8 mouse cellular contexts compared by ENCODE assay signal in the genomic region with DNA sequence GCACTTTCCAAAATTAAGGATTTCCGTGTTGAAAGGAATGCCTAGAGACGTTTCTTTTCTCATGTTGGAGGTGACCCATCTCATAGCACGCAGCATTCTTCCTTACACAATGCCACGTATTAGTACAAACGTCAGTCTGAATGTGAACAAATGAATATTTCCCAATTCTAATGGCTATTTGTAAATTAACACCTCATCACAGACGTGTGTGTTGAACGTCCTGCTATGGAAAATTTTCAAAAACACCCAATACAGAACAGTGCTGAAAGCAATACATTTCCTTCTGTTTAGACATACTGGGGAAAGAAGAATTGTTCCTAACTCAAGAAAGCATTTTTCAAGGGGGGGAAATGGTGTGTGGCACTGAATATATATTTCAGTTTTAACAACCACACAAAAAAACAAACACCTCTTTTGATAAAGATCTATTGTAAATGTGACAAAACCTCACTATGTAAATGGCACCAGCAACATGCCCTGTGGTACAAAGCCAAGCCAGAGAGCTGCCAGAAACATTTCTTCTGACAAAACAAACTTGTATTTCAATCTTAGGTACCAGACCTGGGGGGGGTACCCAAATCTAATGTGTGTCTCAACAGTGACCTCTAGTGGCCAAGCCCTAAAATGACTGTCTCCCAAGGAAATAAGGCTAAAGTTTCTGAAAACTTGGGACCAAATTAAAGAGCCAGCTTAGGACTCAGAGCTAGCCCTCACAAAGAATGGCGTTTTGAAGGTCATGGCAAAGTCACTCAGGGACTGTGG. TPM values are rescaled to one million over a fixed set of nuclear protein-coding genes. Genes with fewer than 3 reads are reported as not detected.
DNase-seq lines count a peak whose midpoint lies in the region; ATAC-seq lines count a peak whose summit lies in the region.

No protein-coding gene starts in this region.

- no peak for ATAC-seq in neural tube, embryonic 15.5 days (ENCODE audit: low FRiP score)
- peak; percentile 53 for ATAC-seq in activated CD4-positive, CD25-positive, alpha-beta regulatory T cell, adult 4 months
- 0 out of 4 replicates have a peak, but pooled peaks have one; percentile 47 for ATAC-seq in hematopoietic stem cell, adult 5-6 weeks (replicated peaks in 1 of 2; ENCODE audit: insufficient read depth in 1 of 2, low FRiP score in 2 of 2, low TSS enrichment in 1 of 2, low read depth in 1 of 2, poor library complexity in 2 of 2, severe bottlenecking in 2 of 2)
- peak; percentile 64; the same call in 1 of the 2 replicates for ATAC-seq in midbrain, embryonic 14.5 days (ENCODE audit: low FRiP score, low TSS enrichment)

- peak; percentile 48 for DNase-seq in neural tube, embryonic 10.5 days (ENCODE audit: extremely low spot score, low spot score)
- DNase-seq in embryo, embryonic 11.5 days (ENCODE audit: low read depth, low spot score), result peak; percentile 55
- DNase-seq in left cerebral cortex, adult 9 months (ENCODE audit: low spot score in 2 of 2), result peak; percentile 4 to 42
- peak; percentile 90 for DNase-seq in midbrain, embryonic 14.5 days
- DNase-seq in testis, postnatal 14 days (ENCODE audit: low spot score), result peak; percentile 9

- no peak overlapping the region for H3K4me2 ChIP-seq in neural tube, embryonic 15.5 days
- no peak overlapping the region for H3K4me2 ChIP-seq in midbrain, embryonic 14.5 days (ENCODE audit: low read length)

- H3K9ac ChIP-seq in neural tube, embryonic 15.5 days (replicated peaks), result no peak overlapping the region
- H3K9ac ChIP-seq in midbrain, embryonic 14.5 days (replicated peaks; ENCODE audit: low read length), result no peak overlapping the region

- H3K36me3 ChIP-seq in neural tube, embryonic 15.5 days, result no peaks in the 10 kb centered on the region
- H3K36me3 ChIP-seq in midbrain, embryonic 14.5 days (ENCODE audit: control insufficient read depth, insufficient read depth, low read length), result no peaks in the 10 kb centered on the region

- no peak overlapping the region for H3K4me3 ChIP-seq in neural tube, embryonic 15.5 days (replicated peaks)
- H3K4me3 ChIP-seq in midbrain, embryonic 14.5 days (replicated peaks; ENCODE audit: low read depth, low read length), result no peak overlapping the region

- H3K9me3 ChIP-seq in neural tube, embryonic 15.5 days (replicated peaks), result no peaks in the 10 kb centered on the region
- no peaks in the 10 kb centered on the region for H3K9me3 ChIP-seq in midbrain, embryonic 14.5 days (ENCODE audit: control insufficient read depth, low read length)

- WGBS in neural tube, embryonic 15.5 days, result 68% methylated on average over 8 of the region's 8 CpGs
- WGBS in midbrain, embryonic 14.5 days, result 73% methylated on average over 8 of the region's 8 CpGs

- peaks cover 16% of the 10 kb centered on the region for H3K4me1 ChIP-seq in neural tube, embryonic 15.5 days
- H3K4me1 ChIP-seq in midbrain, embryonic 14.5 days (ENCODE audit: control insufficient read depth, insufficient read depth, low read length), result no peaks in the 10 kb centered on the region

- no peak overlapping the region for H3K27ac ChIP-seq in neural tube, embryonic 15.5 days (replicated peaks)
- no peak overlapping the region for H3K27ac ChIP-seq in midbrain, embryonic 14.5 days (replicated peaks; ENCODE audit: low read depth, low read length)

- H3K27me3 ChIP-seq in neural tube, embryonic 15.5 days (replicated peaks), result no peaks in the 10 kb centered on the region
- H3K27me3 ChIP-seq in midbrain, embryonic 14.5 days (ENCODE audit: control insufficient read depth, insufficient read depth, low read length), result no peaks in the 10 kb centered on the region

RNA-seq across cellular contexts. Expression of a gene that starts 33.9 kb away (rescaled TPM):
- polyA plus RNA-seq in neural tube, embryonic 15.5 days (2015; fragmentation: Nextera tagmentation; extraction: Ambion mirVana), result 78.5 and 89.1 TPM in 2 replicates
- 10 to 100 TPM; 73.2 to 78.3 TPM for polyA plus RNA-seq in activated CD4-positive, CD25-positive, alpha-beta regulatory T cell, adult 4 months (2017; shearing (Covaris generic))
- 133 and 140 TPM in 2 replicates for total RNA-seq in hematopoietic stem cell, adult 5-6 weeks (2017)
- polyA plus RNA-seq in midbrain, embryonic 14.5 days (2014; fragmentation: Nextera tagmentation; extraction: Ambion mirVana), result 49.0 and 58.7 TPM in 2 replicates

Comparison
In these comparisons a context has a peak if more than half of its experiments do, and no peak if none do; other contexts are left out.
1. DNase-seq: peak in every context shown above with its lines; median percentile 90 in midbrain, embryonic 14.5 days; 55 in embryo, embryonic 11.5 days; 48 in neural tube, embryonic 10.5 days; 23 in left cerebral cortex, adult 9 months; 9 in testis, postnatal 14 days.